Mouse (Mus musculus) cortical plate, adult 2 months (tissue): ENCODE data around the gene Nkd1.

ENCODE experiments used
- CTCF ChIP-seq: fragments of 200-500 bp; IDR thresholded peaks from 2 replicates; pipeline ENCODE4 v1.5.1; 2011; ENCODE audit warnings: mild to moderate bottlenecking, control low read depth, low read length; ENCODE audit not compliant: insufficient read depth; ENCODE audit errors: extremely low read depth
- POLR2A ChIP-seq: fragments of 200-500 bp; IDR thresholded peaks from 2 replicates; pipeline ENCODE4 v1.6.1; 2011; ENCODE audit warnings: mild to moderate bottlenecking, low read length, control low read depth; ENCODE audit not compliant: insufficient read depth; ENCODE audit errors: extremely low read depth

DNA sequence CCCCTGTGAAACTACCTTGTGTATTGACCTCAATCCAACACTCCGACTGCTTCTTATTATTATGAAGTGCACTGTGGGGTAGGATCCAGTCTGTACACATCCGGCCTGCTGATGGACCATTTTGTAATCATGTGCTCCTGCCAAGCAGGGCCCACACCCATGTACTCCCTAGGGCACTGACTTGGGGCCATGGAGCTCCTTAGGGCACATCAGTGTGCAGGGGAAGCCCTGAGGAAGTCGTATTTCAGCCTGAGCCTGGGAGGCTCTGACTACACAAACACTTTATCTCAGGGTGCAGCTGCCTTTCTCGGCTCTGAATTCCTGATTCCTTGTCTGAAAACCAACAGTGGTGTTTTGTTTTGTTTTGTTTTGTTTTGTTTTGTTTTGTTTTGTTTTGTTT lies 109.1 kb downstream of the Nkd1 start:
- TF ChIP-seq POLR2A (no peak), CTCF (no peak)
